Mouse (Mus musculus) CD4-positive, CD25-positive, alpha-beta regulatory T cell, adult 2 months (primary cell): ENCODE measurements at regions not wholly inside any gene's neighbourhood (a gene's known extent, or its start where the extent isn't known, plus 50 kb on each side); places are given as distances from the start of the nearest gene placed in this dataset.
"Not testable (repeated sequence)": the region's sequence is repeated elsewhere in the genome, so short reads cannot be mapped to it uniquely, and the experiment has no call there.

ENCODE experiments used
- DNase-seq: peaks from one replicate; pipeline ENCODE4 v3.0.0-alpha.2; 2012; ENCODE audit warnings: low read depth, low spot score

DNA sequence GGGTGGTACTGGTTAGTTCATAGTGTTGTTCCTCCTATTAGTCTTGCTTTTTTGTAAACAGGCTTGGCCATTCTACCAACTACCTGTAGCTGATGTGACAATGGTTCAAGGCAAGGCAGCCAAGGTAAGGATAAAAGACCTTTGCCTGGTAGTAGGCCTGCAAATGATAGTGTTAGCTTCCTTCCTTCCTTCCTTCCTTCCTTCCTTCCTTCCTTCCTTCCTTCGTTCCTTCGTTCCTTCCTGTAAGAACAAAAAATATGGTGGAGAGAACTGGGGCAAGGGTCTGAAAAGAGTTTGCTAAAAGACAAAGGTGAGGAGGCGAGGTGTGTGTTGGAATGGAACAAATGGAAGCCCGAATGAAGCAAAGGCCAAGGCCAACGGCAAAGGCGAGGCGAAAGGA, 84.8 kb upstream of the Ezh2 start:
- not testable (repeated sequence) for DNase-seq

GRCm38 (mm10) chr6:47672741-47673140, 77.6 kb upstream of the Ezh2 start:
- DNase-seq = not testable (repeated sequence)

- DNase-seq = not testable (repeated sequence)
These were observed 57.7 kb upstream of the Ezh2 start for GRCm38 (mm10) chr6:47652880-47653279.

- not testable (repeated sequence) for DNase-seq
These were observed 56.2 kb upstream of the Ezh2 start for GRCm38 (mm10) chr6:47651385-47651718.

DNA sequence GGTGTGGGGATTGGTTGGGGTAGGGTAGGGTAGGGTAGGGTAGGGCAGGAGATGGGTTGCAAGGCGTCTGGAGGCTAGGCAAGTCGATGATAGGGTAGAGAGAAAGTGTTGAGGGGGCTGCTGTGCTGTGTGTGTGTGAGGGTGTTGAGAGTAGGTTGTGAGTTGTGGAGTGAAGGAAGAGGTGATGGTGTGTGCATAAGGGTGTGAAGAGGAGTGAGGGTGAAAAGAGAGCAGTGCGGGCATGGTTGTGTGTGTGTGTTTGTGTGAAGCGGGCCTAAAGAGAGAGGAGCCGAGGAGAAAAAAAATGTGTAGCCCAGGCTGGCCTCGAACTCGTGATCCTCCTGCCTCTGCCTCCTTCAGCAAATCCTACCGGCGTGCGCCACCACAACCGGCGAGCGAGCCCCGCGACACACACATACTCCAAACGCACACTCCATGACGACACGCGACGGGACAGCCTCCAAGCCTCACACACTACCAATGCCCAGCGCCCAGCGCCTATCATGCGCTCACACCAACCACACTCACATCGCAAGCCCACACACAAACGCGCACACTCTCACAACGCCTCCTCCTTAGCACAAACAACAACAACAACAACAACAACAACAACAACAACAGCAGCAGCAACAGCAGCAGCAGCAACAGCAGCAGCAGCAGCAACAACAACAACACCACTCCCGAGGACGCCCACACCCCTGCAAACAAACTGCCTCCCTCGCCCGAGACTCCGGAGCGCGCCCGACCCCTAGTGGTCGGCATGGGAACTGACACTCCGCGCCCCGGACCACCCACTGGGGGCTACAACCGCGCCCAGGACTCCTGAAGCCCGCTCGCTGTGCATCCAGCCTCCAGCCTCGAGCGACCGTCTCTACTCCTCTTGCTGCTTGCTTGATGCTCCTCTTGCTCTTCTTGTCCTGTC, 55.6 kb upstream of the Ezh2 start:
- peak; percentile 96 for DNase-seq

DNA sequence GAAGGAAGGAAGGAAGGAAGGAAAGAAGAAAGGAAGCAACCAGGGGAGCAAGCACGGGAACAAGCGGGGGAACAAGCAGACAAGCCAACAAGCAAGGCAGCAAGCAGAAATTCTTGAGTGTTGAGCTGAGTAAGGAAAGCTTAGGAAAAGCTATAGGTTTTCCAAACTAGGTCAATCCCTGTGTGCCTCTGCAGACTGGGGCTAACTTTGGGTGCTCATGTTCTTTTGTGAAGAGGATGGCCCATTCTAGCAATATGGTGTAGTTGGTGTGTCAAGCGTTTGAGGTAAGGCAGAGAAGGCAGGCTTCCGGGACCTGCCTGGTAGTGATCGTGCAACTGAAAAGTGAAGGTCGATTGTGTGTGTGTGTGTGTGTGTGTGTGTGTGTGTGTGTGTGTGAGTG, 54.8 kb upstream of the Ezh2 start:
- DNase-seq = no peak

GRCm38 (mm10) chr6:47649451-47649931, 54.4 kb upstream of the Ezh2 start:
- peak; percentile 6 for DNase-seq

DNA sequence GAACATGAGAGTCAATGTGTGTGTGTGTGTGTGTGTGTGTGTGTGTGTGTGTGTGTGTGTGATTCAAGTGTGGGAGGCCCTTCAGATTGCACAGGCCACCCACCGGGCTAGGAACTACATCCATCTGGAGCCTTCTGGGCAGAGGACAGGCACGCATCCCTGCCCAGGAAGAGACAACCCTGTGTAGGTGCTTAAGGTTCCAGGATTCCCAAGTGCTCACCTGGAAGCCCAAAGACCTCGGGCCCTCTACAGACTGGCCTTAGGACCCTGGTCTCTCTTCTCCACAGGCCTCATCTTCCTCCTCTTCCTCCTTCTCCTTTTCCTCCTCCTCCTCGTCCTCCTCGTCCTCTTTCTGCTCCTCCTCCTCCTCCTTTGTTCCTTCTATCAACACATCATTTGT, 53.8 kb upstream of the Ezh2 start:
- no peak for DNase-seq

DNA sequence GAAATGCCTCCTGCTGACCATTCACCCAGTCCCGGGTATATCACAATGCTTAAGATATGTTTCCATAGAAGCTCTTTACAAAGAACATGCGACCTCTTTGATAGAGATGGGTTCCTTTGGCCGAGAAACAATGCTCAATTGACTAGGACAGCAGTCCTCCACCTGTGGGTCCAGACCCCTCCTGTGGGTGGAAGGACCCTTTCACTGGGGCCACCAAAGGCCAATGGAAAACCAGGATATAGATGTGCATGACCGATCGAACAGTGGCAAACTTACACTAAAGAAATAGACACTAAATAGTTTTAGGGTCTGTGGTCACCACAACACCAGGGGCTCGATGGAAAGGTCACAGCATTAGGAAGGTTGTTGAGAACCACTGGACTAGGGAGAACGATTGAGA, 53.2 kb upstream of the Ezh2 start:
- no peak for DNase-seq

- DNase-seq = no peak
These were observed 52.7 kb upstream of the Ezh2 start for GRCm38 (mm10) chr6:47647876-47648275.

GRCm38 (mm10) chr6:47646731-47647567, 51.8 kb upstream of the Ezh2 start:
- no peak for DNase-seq

GRCm38 (mm10) chr6:47646022-47646421, 50.9 kb upstream of the Ezh2 start:
- no peak for DNase-seq
